Mouse (Mus musculus) neural tube, embryonic 14.5 days (tissue): ENCODE results near the gene Matn4. TPM values are rescaled to one million over a fixed set of nuclear protein-coding genes. Genes with fewer than 3 reads are reported as not detected.

Experiments
- ATAC-seq: fragments of 200-750 bp; cut with Nextera tagmentation; 2 replicates; pipeline ENCODE4 v1.8.0; 2017; ENCODE audit warnings: low read depth, mild to moderate bottlenecking, moderate TSS enrichment, moderate library complexity
- H3K27ac ChIP-seq: fragments of 300-500 bp; sonication (generic); 2 replicates; pipeline ENCODE4 v1.5.1; 2014; ENCODE audit warnings: low read depth, mild to moderate bottlenecking, control low read depth, low read length, moderate library complexity, mixed read lengths
- H3K27me3 ChIP-seq: fragments of 300-500 bp; sonication (generic); 2 replicates; pipeline ENCODE4 v1.6.1; 2014; ENCODE audit warnings: low read length; ENCODE audit not compliant: control insufficient read depth, insufficient read depth
- H3K36me3 ChIP-seq: fragments of 300-500 bp; sonication (generic); 2 replicates; pipeline ENCODE4 v1.6.1; 2014; ENCODE audit warnings: low read length, mixed read lengths; ENCODE audit not compliant: control insufficient read depth, insufficient read depth
- H3K4me1 ChIP-seq: fragments of 300-500 bp; sonication (generic); 2 replicates; pipeline ENCODE4 v1.6.1; 2014; ENCODE audit warnings: low read length; ENCODE audit not compliant: control insufficient read depth, insufficient read depth
- H3K4me2 ChIP-seq: fragments of 300-500 bp; sonication (generic); 2 replicates; pipeline ENCODE4 v1.6.1; 2014; ENCODE audit warnings: mild to moderate bottlenecking, low read depth, low read length, control low read depth
- H3K4me3 ChIP-seq: fragments of 300-500 bp; sonication (generic); 2 replicates; pipeline ENCODE4 v1.5.1; 2014; ENCODE audit warnings: low read depth, low read length, control low read depth, mixed read lengths
- H3K9ac ChIP-seq: fragments of 300-500 bp; sonication (generic); replicated peaks from 2 replicates; pipeline ENCODE4 v1.6.1; 2014; ENCODE audit warnings: low read depth, mild to moderate bottlenecking, control low read depth, low read length, mixed read lengths
- H3K9me3 ChIP-seq: fragments of 300-500 bp; sonication (generic); 2 replicates; pipeline ENCODE4 v1.6.1; 2016; ENCODE audit warnings: low read length; ENCODE audit not compliant: control insufficient read depth
- WGBS: fragments of 180-500 bp; shearing (Covaris S2); extraction: QIAGEN DNeasy Blood & Tissue Kit; methylation state at CpG from one replicate; pipeline ENCODE4 v1.1.7; 2014; 5-methylcytosine and 5-hydroxymethylcytosine counted together
- polyA plus RNA-seq: library from polyadenylated mRNA; unstranded; fragments of >200 nt; fragmentation: Nextera tagmentation; extraction: Ambion mirVana; gene quantifications from 2 replicates; pipeline ENCODE4 v1.2.1, GENCODE M21; 2014

The Matn4 gene
- polyA plus RNA-seq, 1 experiment from 2014 or later: 0.36 TPM

GRCm38 (mm10) chr2:164373187-164373586, 31.8 kb downstream of the Matn4 start:
- ATAC-seq: no peak
- no peaks in the 10 kb centered on the region for H3K27me3 ChIP-seq
- WGBS: 40% methylated on average over 4 of the region's 4 CpGs
- H3K4me3 ChIP-seq: no peak overlapping the region
- H3K9me3 ChIP-seq: no peaks in the 10 kb centered on the region
- H3K27ac ChIP-seq: no peak overlapping the region
- no peaks in the 10 kb centered on the region for H3K4me1 ChIP-seq
- H3K4me2 ChIP-seq: no peak overlapping the region
- H3K9ac ChIP-seq: no peak overlapping the region
- no peaks in the 10 kb centered on the region for H3K36me3 ChIP-seq

DNA sequence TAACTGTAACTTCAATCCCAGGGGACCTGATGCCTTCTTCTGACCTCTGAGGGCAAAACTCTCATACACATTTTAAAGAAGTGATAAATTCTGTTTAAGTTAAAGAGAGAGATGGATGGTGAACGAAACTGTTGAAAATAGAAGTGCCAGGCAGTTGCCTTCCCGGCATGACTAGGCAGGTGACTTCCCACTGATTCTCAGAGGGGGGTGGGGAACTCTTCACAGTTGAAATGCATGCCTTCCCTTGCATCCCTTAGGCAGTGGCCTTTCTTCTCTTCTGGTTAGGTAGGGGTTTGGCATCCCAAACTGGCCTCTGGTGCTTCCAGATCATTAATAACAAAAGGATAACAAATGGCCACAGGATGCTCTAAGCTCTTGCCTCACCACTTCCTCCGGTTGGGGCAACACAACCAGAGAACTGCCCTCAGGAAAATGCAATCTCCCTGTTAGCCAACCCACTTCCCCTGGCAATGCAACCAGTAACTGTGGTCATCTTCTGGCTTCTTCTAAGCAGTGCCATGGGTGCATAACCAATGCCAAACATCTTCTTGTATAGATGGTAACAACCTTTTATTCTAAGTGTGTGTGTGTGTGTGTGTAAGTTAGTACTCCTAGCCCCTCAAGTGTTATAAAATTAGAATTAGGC, 32.4 kb downstream of the Matn4 start:
- no peak for ATAC-seq
- no peak overlapping the region for H3K9ac ChIP-seq
- no peak overlapping the region for H3K27ac ChIP-seq
- H3K4me1 ChIP-seq: no peaks in the 10 kb centered on the region
- H3K36me3 ChIP-seq: no peaks in the 10 kb centered on the region
- H3K4me3 ChIP-seq: no peak overlapping the region
- no peaks in the 10 kb centered on the region for H3K9me3 ChIP-seq
- H3K27me3 ChIP-seq: no peaks in the 10 kb centered on the region
- 29% methylated on average over 3 of the region's 3 CpGs for WGBS
- H3K4me2 ChIP-seq: no peak overlapping the region

DNA sequence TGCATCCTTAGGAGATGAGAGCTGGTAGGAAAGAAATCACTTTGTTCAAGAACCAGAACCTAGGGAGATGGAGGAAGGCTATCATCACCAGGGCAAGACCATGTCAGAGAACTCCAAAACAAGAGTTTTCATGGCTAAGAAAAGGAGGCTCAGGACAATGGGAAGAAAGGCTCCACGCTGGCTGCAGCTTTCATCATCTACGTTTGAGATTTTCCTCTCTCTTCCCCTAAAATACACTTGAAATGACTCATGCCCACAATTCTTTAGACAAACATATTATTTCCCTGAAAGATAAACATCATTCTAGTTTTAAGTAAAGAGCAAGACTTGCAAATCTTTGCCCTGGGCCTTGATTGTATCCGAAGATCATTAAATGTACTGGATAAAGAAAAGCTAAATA, 33.6 kb downstream of the Matn4 start:
- Histone ChIP-seq H3K9me3 (no peaks in the 10 kb centered on the region), H3K4me1 (no peaks in the 10 kb centered on the region), H3K4me3 (no peak overlapping the region), H3K36me3 (no peaks in the 10 kb centered on the region), H3K27me3 (no peaks in the 10 kb centered on the region), H3K4me2 (no peak overlapping the region), H3K27ac (no peak overlapping the region), H3K9ac (no peak overlapping the region)
- WGBS: 89% methylated on average over 3 of the region's 3 CpGs
- no peak for ATAC-seq

GRCm38 (mm10) chr2:164368620-164369105, 36.3 kb downstream of the Matn4 start:
- WGBS: 89% methylated on average over 6 of the region's 6 CpGs
- Histone ChIP-seq H3K27ac (no peak overlapping the region), H3K9me3 (no peaks in the 10 kb centered on the region), H3K9ac (no peak overlapping the region), H3K4me2 (no peak overlapping the region), H3K4me3 (no peak overlapping the region), H3K4me1 (no peaks in the 10 kb centered on the region), H3K36me3 (no peaks in the 10 kb centered on the region), H3K27me3 (no peaks in the 10 kb centered on the region)
- ATAC-seq: no peak

GRCm38 (mm10) chr2:164366947-164367346, 38.0 kb downstream of the Matn4 start:
- ATAC-seq: no peak

GRCm38 (mm10) chr2:164360974-164361657, 43.8 kb downstream of the Matn4 start:
- H3K4me3 ChIP-seq: no peak overlapping the region
- H3K4me1 ChIP-seq: no peaks in the 10 kb centered on the region
- no peak overlapping the region for H3K27ac ChIP-seq
- no peak overlapping the region for H3K9ac ChIP-seq
- H3K9me3 ChIP-seq: no peaks in the 10 kb centered on the region
- 35% methylated on average over 13 of the region's 13 CpGs for WGBS
- H3K27me3 ChIP-seq: no peaks in the 10 kb centered on the region
- ATAC-seq: no peak
- no peaks in the 10 kb centered on the region for H3K36me3 ChIP-seq
- no peak overlapping the region for H3K4me2 ChIP-seq

More at GRCm38 (mm10) chr2:164366947-164367346, 38.0 kb downstream of the Matn4 start:
- no peaks in the 10 kb centered on the region for H3K4me1 ChIP-seq
- H3K36me3 ChIP-seq: no peaks in the 10 kb centered on the region
- WGBS: 70% methylated on average over 3 of the region's 3 CpGs
- no peak overlapping the region for H3K27ac ChIP-seq
- H3K27me3 ChIP-seq: no peaks in the 10 kb centered on the region
- no peak overlapping the region for H3K4me2 ChIP-seq
- no peak overlapping the region for H3K4me3 ChIP-seq
- no peaks in the 10 kb centered on the region for H3K9me3 ChIP-seq
- no peak overlapping the region for H3K9ac ChIP-seq

DNA sequence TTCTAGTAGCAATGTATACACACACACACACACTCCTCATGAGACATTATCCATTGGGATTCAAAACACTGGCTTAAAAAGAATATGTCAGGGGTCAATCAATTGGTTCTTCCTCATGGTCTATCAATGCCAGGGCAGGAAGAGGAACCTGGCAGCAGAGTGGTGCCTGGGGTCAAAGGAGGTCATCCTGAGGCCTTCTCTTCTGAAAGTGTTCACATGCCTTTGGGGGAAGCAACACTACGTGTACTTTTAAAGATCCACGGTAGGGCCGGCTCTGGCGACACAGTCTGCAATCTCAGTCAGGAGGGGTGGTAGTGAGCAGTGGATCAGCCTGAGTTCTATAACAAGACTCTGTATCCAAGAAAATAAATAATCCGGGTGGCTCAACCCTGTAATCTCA, 45.3 kb downstream of the Matn4 start:
- Histone ChIP-seq H3K27me3 (no peaks in the 10 kb centered on the region), H3K4me2 (no peak overlapping the region), H3K9ac (no peak overlapping the region), H3K27ac (no peak overlapping the region), H3K9me3 (no peaks in the 10 kb centered on the region), H3K4me3 (no peak overlapping the region), H3K36me3 (no peaks in the 10 kb centered on the region), H3K4me1 (no peaks in the 10 kb centered on the region)
- no peak for ATAC-seq
- WGBS: 80% methylated on average over 5 of the region's 5 CpGs

DNA sequence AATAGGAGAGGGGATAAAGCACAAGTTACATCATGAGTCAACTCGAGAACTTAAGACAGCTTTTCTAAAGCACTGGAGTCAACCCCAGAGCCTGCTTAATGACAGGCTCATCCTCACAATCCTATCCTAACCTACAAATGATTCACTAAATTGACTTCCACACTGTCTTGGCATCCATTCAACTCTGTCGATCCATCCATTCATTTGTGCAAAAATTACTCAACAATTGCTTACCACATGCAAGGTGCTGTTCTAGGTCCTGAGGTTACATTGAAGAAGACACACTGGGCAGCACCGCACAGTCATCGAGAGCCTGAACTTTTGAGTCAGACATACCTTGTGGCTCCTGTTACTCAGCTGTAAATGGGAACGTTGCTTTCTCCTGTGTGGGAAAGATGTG, 45.9 kb downstream of the Matn4 start:
- Histone ChIP-seq H3K4me2 (no peak overlapping the region), H3K27me3 (no peaks in the 10 kb centered on the region), H3K4me3 (no peak overlapping the region), H3K36me3 (no peaks in the 10 kb centered on the region), H3K27ac (no peak overlapping the region), H3K9me3 (no peaks in the 10 kb centered on the region), H3K4me1 (no peaks in the 10 kb centered on the region), H3K9ac (no peak overlapping the region)
- WGBS: 79% methylated on average over 5 of the region's 5 CpGs
- no peak for ATAC-seq

- H3K4me2 ChIP-seq: no peak overlapping the region
- no peak for ATAC-seq
- H3K9ac ChIP-seq: no peak overlapping the region
- H3K9me3 ChIP-seq: no peaks in the 10 kb centered on the region
- no peak overlapping the region for H3K27ac ChIP-seq
- no peaks in the 10 kb centered on the region for H3K4me1 ChIP-seq
- WGBS: 76% methylated on average over 3 of the region's 3 CpGs
- no peaks in the 10 kb centered on the region for H3K27me3 ChIP-seq
- no peaks in the 10 kb centered on the region for H3K36me3 ChIP-seq
- H3K4me3 ChIP-seq: no peak overlapping the region
These were observed 46.6 kb downstream of the Matn4 start for GRCm38 (mm10) chr2:164358373-164358772.
